Mouse (Mus musculus) right cerebral cortex, postnatal 36 days (tissue): ENCODE measurements at regions not wholly inside any gene's neighbourhood (a gene's known extent, or its start where the extent isn't known, plus 50 kb on each side); places are given as distances from the start of the nearest gene placed in this dataset.

Experiments
- DNase-seq, 2 experiments: peaks; one replicate each; pipeline ENCODE4 v3.0.0; 2022; ENCODE audit warnings: low spot score in 2 of 2, mixed read lengths in 1 of 2

DNA sequence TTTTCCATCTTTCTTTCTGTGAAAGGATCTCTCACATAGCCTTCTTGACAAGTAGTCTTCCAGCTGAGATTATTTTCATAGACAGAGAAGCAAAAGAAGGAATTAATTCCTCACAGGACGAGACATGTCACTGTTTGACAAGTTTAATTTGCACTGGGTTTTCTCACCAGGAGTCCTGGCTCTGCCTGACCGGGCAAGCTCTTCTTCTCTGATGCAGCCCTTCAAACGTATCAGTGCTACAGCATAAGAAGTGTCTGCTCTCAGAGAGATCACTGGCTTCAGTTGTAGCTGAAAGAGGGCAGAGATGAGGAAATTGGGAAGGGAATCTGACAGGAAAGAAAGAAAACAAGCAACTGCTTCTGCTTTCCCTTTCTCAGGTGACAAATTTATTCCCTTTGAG is 201.8 kb upstream of the Slc39a10 start:
- DNase-seq: no peak

DNA sequence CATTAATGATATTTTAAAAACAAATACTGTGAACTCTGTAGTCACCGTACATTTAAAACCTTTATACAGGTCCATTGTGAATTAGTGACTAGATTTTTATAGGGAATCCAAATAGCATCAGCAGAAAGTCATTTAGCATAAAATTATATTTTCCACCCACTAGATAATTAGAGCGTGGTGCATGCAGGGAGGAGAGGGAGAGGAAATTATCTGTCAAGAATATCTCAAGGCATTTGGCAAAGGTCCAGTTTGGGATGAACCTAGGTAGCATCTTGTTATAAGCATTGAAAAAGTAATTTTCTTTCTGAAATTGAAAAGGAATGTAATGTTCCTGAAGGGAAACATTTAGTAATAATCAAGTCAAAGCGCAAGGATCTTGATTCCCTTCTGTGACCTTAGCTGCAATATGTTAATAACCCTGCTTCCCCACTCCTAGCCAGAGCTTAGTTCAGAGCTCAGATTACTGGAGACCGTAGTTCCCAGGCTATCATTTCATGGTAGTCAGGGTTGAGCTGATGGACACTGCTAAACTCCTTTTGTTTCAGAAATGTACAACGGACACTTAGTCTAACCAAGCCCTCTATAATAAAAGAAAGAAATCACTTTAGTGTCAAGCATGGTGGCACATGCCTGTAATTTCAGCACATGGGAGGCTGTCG is 200.8 kb upstream of the Slc39a10 start:
- no peak for DNase-seq

DNA sequence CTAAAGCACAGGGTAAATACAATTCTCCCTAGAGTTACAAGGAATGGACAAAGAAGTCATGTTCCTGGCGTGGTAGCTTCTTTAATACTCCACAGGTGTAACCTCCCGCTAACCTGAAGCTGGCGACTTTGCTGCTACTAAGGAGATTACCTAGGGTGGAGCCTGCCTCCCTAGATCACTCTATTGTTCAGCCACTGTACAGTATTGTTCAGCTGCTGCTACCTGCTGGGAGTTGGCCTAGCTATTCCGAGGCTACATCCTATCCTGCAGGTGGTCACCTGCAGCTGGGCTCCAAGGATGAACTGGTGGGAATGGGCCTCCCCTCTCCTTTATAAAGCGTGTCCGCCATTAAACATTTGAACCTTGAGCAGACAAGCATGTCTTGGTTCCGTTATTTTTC is 183.8 kb upstream of the Slc39a10 start:
- DNase-seq: no peak

DNA sequence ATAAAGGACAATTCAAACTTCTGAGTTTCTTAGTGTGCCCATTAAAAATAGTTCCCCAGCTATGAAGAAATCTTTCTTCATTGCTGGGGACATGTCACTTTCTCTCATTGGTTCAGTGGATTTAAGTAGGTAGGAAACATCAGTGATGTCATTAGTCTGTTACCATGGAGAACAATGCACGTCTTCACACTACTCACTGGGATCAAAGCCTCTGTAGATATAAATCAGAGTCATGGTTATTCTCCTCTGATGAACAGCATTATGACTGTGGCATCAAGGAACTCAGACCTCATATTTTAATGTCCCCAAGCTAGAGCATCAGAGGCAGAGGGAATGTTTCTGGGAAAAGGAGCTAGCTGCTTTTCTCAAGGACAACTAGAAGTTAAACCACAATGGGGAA is 165.5 kb upstream of the Slc39a10 start:
- DNase-seq: no peak

DNA sequence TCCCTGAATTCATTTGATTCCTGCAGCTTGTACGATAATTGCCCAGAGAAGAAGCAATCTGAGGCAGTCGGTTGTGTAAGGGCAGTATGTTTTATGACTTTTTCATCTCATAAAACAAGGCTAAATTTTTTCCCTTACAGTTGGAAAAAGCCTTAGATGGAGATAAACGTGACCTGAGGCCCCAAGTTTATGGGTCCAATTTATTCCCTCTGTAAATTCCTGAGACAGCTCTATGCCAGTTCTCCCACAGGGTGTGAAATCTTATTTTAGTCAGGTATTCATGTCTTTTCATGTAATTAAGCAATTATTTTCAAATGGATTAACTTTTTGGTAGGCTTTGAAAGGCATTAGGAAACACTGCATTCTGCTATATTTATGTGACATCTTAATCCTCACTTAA is 164.7 kb upstream of the Slc39a10 start:
- DNase-seq: no peak

DNA sequence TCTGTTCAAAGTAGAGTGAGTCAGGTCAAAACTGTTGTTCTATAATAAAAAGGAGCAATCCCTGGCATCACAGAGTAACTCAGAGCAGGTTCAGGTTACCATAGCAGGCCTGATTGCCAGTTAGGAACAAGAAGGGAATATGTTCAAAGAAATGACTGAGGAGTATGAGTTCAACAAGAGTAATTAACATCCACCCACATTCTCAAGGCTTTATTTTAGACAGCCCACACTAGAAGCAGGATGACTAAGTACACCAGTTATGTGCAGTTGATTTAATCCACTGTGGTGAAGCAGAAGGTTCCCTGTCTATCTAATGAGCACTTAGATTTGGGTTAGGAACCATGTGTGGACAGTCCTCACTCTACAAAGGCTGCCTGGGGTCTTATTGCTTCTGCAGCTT is 158.5 kb upstream of the Slc39a10 start:
- no peak for DNase-seq

DNA sequence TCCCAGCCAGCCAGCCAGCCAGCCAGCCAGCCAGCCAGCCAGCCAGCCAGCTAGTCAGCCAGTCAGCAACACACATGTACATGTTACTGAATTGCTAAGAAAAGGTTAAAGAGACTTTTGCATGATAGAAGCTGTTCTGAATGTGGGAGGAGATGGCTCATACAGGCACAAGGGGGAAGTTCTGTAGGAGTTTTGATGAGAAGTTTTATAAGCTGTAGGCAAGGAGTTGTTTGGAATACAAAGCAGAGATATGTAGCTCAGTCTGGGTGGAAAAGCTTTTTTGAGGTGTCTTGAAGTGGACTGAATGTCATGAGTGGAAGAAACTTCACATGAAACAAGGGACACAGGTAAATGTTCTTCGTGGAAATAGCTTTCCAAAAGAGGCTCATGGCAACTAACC is 157.8 kb upstream of the Slc39a10 start:
- DNase-seq: no peak

DNA sequence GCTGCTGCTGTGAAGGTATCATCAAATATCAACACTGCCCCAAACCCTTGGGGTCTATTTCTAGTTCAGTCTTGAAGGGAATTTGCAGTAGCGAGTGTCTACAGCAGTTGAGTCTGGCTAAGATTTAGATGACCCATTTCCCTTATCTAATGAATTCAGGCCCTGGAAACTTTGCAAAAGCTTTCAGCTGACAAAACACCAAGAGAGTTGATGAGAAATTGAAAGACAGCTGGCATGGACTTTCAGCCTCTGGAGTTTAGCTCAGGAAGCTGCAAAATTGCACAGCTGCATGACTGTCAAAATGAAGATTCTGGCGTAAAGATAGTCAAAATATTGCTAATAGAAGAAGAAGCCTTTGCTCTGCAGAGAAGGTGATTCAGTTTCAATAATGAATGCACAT is 144.9 kb upstream of the Slc39a10 start:
- DNase-seq: no peak

DNA sequence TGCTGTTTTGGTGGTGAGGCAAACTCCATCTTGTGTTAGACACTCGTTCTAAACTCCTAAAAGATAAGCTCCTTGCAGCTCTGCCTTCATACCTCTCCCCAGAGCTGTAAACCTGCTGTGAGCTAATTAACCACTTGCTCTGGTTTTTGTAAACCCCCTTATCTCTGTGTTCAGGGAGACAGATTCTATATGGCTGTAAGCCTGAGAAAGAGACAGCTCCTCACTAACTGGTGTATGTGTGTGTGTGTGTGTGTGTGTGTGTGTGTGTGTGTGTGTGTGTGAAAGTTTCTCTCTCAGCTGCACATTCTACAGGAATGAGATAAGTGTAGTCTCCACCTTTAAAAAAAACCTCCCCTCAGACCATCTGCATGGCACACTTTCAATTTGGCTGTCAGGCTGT is 126.7 kb upstream of the Slc39a10 start:
- no peak for DNase-seq

DNA sequence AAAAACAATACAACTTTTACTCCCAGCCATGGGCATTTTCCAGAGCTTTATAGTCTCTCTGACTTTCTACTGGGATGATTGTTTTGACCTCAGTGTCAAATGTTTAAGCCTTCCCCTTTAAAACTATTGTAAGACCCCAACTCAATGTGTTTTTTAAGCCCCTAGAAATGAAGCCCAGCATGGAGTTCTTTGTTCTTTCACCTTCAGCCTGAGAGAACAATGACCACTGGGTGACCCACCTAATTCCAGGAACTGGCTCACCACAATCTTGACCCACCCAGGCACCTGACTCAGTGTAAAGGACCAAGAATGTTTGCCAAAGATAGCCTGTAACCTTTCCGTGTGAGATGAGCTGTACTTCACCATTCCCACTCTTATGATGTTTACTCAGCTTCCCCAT is 121.9 kb upstream of the Slc39a10 start:
- DNase-seq: no peak

DNA sequence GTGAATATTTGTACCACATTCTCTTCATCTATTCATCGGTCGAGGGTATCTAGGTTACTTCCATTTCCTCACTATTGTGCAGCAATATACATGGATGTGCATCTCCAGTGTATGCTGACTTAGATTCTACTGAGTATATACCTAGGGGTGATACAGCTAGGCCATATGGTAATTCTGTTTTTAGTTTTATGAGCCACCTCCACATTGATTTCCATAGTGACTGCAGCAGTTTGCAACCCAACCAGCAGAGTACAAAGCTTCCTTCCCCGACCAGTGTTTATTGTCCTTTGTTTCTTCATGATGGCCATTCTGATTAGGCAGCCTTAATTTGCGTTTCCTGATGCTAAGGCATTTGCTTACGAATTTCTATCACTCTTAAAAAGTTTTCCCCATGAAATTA is 111.1 kb upstream of the Slc39a10 start:
- DNase-seq: no peak

DNA sequence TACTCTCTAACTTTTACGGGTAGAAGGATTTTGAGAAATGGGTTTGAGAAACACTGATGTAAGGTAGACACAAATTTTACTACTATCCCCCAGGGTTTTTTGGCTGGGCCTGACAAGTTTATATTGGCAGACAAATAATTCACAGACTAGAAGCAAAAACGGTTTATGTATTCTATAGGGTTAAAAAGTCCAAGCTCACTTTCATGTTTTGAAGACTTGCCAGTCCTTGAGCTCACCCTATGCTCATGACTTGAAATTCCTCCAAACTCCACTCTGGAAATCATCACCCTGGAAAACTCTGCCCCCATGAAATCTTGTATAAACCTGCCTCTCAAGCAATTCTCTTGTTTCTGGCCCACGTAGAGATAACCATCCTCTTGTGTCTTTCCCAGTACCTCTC is 106.7 kb upstream of the Slc39a10 start:
- no peak for DNase-seq

DNA sequence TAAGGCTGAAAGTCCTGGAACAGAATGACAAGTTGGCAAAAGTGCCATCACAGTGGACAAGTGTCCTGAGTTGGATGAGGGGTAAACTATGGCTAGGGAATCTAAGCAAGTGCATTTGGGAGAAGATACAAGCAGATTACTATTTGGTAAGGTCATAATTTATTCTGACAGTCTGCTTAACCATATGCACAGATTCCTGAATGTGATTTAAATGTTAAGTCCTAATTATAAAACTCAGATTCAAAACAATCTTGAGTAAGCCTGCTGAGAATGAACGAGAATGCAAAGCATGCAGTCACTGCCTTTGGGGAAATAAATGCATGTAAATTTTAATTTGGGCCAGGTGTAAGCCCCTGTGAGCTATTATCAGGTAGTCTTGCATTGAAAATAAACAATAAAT is 93.3 kb upstream of the Slc39a10 start:
- DNase-seq: no peak

DNA sequence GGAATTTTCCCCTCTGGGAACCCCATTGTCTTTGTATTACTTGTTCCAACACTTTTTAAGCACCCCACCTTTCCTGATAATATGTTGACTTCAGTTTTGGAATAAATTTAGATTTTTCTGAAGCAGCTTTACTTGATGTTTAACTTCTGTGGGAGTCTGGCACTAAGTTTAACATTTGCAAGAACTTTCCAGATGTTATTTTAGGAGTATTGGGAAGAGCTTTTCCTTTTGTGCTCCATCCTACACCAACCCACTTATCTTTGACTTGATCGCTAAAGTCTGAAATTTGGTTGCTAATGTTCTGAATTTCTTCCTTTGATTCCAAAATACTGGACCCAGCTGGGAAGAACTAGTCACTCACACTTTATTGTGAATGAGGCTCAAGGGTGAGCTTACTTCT is 90.4 kb upstream of the Slc39a10 start:
- no peak for DNase-seq

DNA sequence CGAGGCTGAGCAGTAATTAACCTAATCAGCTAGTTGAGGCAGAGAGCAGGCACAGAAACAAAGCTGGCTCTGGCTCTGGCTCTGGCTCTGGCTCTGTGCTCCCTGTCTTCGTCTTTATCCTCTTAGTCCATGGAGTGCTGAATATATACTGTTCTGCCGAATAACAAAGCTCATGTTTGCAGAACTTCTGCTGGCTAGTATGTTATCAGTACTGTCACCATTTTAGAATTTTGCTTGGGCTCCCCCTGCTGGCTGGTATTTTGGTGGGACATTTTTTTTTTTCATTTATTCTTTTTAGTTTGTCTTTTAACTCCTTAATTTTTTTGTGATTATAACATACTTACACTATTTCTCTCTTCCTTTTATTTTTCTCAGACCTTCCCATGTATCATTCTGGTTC is 77.8 kb upstream of the Slc39a10 start:
- DNase-seq: no peak

DNA sequence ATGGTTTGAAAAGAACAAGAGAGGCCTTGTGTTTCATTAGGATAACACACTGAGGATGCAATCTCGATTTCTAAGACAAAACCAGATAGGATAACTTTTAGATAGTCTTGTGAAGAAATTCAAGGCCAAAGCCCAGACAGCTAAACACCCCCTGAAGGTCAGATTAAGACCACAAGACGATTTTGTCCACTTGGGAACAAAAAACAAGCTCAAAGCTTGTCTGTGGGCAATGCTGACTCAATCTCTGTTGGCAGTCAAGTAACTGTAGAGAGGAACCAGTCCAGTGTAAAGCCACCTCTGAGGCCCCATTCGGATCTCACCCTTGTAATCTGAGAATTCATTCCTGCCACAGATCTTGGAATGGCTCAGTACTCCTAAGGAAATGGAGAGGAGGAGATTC is 75.7 kb upstream of the Slc39a10 start:
- DNase-seq: no peak

DNA sequence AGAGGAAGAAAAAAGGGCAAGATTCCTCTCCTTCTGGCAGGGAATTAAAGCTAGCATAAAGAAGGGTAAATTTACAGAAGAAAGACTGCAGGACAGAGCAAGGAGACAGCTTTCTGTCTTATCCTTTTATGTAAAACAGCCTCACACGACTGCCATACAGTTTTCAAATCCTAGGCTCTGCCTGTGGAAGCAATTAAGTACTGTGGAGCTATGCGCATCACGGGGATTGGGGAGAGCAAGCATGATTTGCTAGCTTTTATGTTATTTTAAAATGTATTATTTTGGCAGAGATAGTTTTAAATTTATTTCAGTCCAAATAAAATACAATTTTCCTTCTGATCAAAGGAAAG is 74.2 kb upstream of the Slc39a10 start:
- DNase-seq: no peak

DNA sequence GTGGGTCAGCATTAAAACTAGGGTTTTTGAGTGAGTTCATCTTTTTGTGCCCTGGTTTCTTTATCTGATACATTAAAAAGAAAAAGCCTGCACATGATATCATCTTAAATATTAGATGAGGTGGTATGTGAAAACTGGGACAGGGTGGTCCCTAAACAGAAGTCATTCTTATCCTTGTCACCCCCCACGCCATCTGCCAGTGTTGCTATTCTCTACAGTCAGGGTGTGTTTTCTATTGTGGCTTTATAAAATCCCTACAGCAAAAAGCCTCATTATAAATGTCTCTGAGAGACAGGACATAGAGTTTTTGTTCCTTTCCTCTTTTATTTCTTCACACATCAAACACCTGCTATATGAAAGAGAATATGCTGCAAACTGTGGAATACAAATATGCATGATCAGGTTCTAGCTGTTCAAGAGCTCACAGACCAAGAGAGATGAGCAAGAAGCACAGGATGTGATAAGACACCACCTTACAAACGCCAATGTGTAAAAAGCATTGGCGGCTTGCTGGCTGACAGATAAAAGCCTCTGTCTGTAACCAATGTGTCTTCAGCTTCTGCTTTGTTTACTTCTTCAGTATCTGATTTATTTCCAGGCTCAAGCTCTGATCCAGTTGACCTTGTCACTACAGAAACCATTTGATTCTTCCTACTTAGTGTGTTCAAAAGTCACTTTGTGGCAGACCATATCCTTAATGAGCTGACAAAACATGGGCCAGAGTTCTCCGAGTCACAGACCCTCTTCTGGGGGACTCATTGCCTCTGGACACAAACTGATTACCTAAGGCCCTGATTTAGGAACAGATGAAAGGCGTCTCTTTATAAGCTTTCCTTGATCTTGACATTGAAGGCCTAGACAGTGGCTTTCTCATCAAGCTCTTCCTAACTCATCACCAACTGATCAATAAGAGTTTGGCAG is 73.6 kb upstream of the Slc39a10 start:
- DNase-seq: peak; percentile 62 to 80

DNA sequence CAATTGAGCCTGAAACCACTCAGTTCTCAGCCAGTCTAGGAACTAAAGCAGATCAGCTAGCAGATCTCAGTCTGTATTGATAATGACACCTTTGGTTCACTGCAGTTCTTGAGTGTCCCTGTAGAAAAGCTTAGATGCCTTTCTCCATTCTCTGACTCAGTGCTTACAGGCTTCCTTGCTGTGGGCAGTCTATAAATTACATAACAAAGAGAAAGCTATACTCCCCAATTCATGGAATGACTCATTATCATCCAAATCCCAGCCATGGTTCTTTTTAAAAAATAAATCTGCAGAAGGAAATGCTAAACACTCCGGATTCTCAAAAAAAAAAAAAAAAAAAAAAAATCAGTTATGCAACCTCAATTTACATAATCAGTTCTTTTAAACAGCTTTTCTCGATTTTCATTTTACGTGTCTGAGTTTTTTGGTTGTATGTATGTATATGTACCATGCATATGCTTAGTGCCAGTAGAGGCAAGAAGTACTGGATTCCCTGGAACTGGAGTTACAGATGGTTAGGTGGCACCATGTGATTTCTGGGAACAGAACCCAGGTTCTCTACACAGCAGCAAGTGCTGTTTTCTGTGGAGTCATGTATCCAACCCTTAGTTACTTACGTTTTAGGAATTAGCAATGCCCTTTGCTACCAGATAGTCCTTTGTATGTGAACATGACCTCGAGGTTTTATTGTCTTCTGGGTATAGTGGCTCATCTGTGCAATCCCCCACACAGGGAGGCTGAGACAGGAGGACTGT is 71.5 kb upstream of the Slc39a10 start:
- DNase-seq: no peak
